Mouse (Mus musculus) embryo, embryonic 11 days (tissue): ENCODE measurements around the gene Aoc2.

Experiments
- DNase-seq: peaks from one replicate; pipeline ENCODE4 v3.0.0-alpha.2; 2015

The Aoc2 gene

DNA sequence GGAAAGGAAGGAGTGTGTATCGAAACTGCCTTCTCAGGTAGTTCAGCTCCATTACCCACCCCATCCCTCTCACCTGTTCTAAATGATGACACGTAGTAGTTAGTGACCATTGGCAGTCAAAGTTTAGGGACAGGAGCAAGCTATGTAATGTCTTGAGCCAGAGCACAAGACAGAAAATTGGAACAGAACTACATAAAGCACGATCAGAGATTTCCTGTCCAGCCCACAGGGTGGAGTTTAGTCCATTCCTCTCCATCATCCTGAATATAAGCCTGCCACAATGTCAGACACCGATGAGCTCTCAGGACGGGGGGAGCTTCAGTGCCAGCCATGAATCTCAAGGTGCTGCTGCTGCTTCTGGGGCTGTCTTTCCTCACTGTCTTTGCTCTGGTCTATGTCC, at the start of gene Aoc2:
Gene Aoc2, plus strand, starts transcription at position 301 of the 400 bp plus-strand sequence.
- DNase-seq: no peak

DNA sequence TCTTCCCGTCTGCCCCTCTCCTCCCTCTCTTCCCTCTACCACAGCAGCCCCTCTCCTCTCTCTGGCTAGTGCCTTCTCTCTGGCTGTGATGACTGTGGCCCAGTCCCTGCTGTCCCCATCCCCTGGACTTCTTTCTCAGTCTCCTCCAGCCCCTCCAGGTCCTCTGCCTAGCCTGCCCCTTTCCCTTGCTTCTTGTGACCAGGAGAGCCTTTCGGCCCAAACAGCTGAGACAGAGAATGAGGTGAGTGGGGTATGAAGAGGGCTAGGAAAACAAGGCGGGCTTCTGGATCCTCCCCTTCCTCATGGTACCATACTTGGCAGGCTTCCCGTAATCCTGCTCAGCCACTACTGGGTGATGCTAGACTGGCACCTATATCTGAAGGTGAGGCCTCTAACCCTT, 49.6 kb upstream of the Aoc2 start:
- DNase-seq: no peak

DNA sequence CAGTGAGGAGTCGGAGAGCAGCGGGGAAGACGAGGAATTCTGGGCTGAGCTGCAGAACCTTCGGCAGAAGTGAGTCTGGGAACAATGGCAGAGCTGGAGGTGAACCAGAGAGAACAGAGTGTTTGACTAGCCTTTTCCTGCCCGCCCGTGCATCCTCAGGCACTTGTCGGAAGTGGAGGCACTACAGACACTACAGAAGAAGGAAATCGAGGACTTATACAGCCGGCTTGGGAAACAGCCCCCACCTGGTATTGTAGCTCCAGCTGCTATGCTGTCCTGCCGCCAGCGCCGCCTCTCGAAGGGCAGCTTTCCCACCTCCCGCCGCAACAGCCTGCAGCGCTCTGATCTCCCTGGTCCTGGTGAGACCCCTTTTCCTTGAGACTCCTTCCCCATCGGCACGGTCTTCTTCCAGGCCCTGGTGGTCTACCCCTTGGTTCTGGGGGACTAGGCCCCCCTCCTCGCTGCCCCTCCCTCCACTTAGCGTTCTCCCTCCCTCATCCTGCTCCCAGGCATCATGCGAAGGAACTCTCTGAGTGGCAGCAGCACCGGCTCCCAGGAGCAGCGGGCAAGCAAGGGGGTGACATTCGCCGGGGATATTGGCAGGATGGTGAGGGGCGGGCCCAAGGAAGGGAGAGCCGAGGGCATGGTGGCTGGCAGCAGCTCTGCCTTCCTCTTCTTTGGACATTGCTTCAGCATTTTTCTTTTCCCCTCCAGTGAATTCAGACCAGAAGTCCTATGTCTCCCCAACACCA, 48.4 kb upstream of the Aoc2 start:
- no peak for DNase-seq

DNA sequence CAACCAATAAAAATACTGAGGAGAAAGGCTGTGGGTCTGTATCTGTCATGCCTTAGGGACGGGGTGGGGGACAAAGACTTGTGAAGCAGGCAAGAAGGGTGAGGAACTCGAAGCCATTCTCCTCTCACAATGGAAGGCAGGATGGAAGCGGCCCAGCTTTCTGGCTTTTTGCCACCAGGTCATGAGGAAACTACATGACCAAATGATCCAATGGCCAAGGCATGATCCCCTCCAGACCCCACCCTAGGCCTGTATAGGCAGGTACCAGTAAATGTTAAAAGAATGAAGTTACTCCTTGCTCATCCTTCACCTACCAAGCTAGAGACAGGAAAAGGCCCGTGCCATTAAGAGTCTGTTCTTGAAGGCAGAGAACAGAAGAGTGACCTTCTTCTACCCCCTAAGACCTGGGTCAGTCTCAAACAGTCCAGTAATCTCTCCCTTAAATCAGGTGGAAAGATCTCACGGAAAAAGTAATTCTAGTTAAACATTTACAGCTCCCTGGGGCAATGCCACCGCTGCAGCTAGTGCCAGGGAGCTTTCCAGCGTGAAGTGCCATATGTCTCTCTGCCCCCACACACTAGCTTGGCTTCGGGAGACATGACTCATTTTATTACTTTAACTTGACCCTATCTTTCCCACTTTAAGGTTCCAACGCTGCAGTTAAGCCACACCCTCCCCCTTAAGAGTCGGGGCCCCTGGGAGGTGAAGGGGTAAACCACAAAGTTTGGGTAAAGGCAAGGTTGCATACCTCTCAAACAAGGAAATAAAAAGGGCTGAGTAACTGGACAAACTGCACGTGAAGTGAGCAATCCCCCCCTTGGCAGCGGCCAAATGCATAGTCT, 47.3 kb upstream of the Aoc2 start:
- no peak for DNase-seq

DNA sequence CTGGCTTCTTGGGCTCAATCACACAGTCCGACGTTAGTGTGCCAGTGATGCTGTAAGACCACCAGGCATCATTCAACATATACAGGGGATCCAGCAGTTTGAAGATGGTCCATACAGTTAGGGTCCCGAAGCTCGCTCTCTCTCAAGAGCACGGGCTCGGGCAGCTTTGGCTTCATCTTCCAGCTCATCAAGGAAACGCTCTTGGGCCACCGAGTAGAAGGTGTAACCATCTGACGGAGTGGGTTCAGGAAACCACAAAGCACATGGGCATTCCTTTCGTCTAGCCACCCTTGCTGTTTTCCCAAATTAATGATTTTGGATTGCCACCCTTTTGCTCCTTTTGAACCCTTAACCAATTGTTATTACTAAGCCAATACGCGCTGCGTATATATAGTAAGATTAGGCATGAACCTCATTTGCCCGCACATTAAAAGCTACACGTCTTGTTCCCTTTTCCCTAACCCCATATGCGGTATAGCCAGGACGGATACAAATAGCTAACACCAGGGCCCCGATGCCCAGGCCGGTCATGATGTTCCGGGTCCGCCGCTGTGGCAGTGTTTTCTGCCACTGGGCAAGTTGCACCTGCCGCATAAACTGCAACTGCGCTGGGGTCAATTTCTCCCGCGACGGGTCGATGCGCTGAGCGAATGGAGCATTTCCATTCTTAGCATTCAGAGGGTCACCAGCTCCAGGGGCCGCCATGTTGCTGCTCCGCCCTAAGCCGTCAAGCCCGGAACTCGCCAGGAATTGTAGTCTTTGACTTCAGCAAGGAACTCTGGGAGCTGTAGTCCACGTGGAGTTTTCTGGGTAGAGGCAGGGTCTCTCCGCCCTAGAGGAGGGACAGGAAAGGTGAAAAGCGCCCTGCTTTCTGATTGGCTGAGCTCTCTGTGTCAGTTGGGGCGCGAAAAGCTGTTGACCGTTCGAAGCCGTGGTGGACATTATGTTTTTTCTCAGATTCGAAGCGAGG, 46.4 kb upstream of the Aoc2 start, which contains the start of the genes Cntd1 and Coa3:
Gene Cntd1, plus strand, starts transcription at position 790 of the 970 bp plus-strand sequence.
Gene Coa3, minus strand, starts transcription at position 892 of the 970 bp plus-strand sequence.
- peak; percentile 96 for DNase-seq

DNA sequence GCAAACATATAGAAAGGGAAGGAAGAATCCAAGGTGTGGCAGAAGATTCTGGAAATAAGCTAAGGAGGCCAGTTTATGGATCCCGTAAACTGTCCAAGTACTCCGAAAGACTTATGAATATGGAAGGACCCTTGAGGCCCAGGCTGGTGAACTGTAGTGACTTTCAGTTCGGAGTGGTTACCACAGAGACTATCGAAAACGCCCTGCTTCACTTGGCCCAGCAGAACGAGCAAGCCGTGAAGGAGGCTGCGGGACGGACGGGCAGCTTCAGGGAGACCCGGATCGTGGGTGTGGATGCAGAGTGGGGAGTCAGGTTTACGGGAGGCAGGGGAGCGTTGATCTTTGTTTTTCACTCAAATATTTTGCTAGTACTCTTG, 45.7 kb upstream of the Aoc2 start:
- no peak for DNase-seq

DNA sequence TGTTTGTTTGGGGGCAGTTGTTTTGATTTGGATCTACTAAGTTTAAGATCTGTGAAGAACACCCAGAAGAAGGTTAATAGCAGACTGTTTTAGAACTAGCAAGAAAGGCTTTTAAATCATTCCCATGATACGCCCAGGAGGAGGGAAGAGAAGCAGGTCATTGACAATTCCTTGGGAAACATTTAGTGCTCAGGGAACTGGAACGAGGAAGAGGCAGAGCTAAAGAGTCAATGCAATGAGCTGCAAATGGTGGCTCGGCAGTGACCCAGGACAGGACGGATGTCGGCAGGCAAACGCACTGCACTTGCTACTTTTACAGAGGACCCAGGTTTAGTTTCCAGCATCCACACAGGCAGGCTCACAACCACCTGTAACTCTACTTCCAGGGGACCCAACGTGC, 44.0 kb upstream of the Aoc2 start:
- DNase-seq: no peak

DNA sequence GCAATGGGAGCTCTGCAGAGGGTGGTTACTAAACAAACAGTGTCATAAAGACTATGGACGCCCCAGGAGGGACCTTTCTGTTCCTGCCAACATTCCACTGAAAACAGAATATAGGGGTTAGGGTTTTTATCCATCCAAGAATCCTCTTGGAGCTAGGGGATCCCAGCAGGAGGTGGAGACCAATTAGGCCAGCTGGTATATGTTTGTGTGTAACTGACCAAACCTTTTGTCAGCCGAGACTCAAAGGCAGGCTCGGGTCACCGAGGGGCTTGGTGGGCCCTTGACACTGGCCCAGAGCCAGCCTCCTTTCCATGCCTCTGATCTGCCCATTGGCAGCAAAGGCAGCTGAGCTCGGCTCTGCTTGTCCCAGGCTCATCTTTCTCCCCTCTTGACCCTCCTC, 42.0 kb upstream of the Aoc2 start:
- no peak for DNase-seq

DNA sequence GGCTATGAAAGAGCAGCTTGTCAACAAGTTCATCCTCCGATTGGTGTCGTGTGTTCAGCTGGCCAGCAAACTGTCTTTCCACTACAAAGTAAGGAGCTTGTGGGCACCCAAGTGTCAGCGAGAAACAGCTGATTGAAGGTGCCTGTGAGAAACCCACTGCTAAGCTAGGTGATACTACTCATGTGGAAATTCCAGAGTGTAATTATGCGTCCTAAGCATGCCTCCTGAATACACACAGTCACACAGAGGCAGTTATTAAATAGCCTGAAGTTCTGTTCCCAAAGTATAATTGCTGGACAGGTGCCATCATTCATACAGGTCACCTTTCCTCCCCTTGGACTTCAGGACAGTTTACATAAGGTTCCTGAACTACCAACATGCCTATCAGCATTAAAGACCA, 41.1 kb upstream of the Aoc2 start:
- DNase-seq: no peak

DNA sequence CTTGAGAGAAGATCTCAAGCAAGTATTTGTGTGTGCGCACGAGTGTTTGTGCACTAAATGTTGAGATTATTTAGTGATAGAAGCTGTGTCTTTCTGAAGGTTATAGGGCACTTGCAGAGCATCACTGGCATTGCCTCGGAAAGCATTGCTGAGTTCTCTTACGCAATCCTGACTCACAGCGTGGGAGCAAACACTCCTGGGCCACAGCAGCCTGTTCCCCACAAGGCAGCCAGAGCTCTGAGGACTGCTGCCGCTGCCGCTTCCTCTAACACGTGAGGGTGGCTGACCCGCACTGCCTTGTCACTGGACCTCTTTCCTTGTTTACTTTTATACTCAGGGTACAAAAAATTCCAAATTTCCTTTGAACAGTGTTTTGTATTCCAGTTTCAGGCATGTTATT, 37.6 kb upstream of the Aoc2 start:
- no peak for DNase-seq

DNA sequence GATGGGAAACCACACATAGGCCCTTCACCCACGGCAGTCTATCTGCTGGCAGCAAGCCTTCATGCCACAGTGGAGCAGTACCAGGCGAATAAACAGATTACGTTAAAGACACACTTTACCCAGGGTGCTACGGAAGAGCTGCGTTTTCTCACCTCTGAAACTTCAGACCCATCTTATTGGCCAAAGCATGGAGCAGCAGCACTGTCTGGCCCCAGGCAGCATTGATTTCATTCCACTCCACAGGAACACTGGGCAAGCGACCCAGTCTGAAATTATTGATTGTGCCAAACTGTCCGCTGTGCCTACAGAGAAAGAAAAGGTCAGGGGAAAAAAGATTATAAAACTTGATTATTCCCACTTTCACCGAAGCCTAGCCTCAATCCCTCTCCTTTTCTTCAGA, 33.6 kb upstream of the Aoc2 start:
- no peak for DNase-seq

DNA sequence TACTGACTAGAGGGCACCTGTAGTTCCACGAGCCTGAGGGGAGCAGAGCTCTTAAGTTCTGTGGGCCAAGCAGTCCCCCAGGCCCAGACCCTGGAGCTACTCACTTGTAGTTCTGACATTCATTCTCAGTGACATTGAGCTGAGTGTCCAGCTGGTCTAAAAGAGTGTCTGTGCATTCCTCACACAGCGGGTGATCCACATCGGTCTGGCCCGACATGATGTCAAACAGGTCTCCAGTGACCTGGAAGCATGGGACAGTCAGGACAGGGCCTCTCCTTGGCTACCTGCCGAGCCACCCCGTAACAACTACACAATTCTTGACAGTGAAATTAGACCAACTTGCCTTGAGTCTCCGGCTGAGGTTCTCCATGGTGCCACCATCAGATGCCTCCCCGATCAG, 29.7 kb upstream of the Aoc2 start:
- no peak for DNase-seq

DNA sequence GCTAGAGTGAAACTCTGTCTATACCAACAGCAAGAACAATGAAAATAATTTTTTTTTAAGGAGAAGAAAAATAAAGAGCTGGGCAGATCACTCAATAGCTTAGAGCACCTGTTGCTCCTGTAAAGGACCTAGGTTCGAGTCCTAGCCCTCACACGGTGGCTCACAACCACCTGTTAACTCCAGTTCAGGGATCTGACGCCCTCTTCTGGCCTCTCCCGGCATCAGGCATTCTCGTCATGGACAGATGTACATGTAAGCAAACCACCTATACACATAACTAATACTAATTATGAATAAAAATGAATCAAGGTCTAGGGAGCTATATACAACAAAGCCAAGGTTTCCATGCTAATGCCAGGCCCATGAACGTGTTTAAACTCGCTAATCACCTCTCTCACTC, 24.0 kb upstream of the Aoc2 start:
- DNase-seq: no peak

DNA sequence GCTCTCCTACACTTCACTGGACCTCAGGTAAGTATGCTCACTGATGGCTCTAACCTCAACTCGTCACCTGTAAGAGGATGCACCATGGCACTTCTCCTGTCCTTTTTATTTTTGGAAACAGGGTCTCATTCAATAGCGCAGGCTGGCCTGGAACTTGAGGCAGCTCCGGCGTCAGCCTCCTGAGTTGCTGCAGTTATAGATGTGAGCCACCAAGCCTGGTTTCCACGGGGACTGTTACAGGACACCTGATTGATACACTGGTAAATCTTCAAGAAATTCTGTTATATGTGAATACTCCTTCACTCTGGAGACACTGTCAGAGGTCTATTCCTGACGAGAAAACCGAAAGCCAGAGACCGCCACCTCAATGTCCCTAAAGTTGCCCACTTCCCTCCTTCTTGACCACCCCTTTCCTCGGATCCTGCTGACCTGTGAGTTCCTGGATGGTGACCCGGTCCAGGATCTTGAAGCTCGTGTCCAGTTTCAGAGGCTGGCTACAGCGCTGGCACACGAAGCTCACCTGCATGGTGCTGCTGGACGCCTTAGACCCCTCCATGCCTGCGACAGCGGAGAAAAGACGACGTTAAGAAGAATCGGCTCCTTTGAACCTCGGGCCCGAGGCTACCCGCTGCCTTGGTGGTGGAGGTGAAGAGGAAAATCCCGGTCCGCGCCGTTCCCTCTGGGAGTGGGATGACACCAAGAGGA, 23.4 kb upstream of the Aoc2 start:
- no peak for DNase-seq

DNA sequence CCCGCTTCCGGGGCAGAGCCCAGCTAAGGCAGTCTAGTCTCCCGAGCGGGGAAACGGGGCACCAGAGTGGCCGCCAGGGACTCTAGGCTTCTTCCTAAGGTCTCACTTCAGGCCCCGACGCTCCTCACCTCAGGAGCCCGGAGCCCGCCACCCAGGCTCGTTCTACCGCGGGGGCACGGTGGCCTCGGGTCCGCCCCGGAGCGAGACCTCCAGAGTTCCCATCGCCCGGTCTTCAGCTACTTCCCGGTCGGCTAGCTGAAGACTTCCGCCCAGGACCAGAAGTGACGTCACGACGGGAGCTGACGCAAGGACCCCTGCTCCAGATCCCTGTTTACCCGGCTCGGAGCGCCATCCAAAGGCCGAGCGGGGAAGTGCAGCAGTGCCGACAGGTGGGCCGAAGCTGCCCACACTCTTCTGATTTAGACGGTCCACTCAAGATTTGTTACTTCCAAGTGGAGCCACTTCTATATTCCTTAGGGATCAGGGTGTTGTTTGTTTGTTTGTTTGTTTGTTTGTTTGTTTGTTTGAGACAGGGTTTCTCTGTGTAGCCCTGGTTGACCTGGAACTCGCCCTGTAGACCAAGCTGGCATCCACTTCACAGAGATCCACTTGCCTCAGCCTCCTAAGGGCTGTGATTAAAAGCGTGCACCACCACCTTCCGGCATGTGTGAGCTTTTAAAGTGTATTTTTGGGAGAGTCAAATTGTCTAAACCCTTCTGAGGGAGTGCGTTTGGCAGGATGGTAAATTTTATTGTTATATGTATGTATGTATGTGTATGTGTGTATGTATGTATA, 22.7 kb upstream of the Aoc2 start, which contains the start of gene Becn1:
Gene Becn1, minus strand, starts transcription at position 283 of the 795 bp plus-strand sequence.
- peak; percentile 98 for DNase-seq

DNA sequence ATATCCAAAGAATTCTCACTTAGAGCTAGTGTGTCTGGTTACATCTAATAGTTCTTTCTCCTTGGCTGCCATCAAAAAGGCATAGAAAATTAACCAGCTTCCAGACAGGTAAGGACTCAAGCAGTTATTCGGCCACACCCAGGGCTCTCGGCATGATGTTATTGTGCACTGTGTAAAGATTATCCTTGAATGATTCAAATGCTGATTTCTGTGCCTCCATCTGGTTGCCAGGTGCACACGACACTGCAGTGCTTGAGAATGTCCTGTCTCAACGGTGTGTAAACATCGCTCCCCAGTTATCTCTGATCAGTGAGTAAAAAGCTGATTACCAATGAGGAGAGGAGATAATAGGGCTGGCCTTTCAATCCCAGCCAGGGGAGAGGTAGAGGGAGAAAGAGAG, 17.1 kb upstream of the Aoc2 start:
- DNase-seq: no peak

DNA sequence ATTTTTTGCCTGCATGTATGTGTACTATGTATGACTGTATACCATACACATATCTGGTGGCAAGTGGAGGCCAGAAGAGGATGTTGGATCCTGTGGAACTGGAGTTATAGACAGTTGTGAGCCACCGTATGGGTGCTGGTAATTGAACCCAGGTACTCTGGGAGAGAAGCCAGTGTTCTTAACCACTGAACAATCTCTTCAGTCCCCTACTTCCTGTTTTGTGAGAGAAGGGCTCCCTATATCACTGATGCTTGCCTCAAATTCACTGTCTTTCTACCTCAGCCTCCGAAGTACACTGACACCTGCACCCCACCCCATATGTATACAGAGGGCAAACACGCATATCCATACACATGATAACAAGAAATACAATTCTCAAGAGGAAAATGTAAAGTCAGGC, 13.8 kb upstream of the Aoc2 start:
- DNase-seq: no peak

DNA sequence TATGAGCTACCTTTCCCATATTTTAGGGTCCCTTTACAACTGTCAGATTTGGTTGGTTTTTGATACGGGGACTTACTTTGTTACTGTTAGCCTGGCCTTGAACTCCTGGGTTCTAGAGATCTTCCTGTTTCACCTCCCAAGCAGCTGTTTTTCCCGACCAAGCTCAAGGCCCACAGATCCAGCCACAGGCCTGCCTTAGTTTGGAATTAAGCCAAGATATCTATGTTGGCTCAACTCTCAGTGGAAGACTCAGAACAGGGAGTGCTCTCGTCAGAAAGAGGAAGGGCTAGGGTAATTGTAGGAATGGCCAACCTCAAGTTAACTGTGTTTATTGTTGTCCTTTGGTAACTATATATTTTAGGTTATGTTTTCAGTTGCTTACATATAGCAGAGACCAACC, 12.7 kb upstream of the Aoc2 start:
- no peak for DNase-seq

DNA sequence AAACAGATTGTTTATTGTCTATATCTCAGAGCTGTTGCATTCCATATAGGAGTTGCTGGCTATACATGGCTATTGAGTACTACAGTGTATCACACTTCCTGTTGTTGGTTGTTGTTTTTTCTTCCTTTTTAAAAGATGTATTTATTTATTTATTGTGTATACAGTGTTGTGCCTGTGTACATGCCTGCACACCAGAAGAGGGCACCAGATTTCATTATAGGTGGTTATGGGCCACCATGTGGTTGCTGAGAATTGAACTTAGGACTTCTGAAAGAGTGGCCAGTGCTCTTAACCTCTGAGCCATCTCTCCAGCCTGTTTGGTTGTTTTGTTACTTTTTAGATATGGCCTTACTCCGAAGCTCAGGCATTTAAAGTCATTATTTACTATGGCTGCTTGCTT, 10.3 kb upstream of the Aoc2 start:
- no peak for DNase-seq

DNA sequence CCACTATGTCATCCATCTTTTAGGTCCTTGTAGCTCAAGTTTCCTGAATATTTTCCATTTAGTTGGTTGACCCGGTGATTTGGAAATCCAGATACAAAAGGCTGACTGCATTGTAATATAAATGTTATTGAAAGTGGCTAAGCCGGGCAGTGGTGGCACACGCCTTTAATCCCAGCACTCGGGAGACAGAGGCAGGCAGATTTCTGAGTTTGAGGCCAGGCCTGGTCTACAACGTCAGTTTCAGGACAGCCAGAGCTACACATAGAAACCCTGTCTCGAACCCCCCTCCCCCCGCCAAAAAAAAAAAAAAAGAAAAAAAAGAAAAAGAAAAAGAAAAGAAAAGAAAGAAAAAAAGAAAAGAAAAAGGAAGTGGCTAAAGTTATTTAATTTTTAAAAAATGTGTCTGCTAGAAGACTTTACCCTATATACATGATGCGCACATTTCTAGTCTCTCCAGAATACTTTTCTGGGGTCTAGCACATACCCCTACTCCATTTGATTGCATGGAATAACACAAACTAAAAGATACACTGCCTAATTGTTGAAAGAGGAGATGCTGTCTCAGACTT, 9.7 kb upstream of the Aoc2 start:
- DNase-seq: no peak
